Mouse (Mus musculus) liver, adult 2 months (tissue): ENCODE data around the gene Spata13. TPM values are rescaled to one million over a fixed set of nuclear protein-coding genes. Genes with fewer than 3 reads are reported as not detected.
A peak's percentile ranks its signal among the peaks of the same experiment; 100 is the strongest.

Experiments
- DNase-seq: peaks from one replicate; pipeline ENCODE4 v3.0.0-alpha.2; 2011; ENCODE audit warnings: low read depth, low spot score; ENCODE audit errors: extremely low read depth
- H3K27ac ChIP-seq: fragments of 200-500 bp; replicated peaks from 2 replicates; pipeline ENCODE4 v1.5.1; 2012; ENCODE audit warnings: low read depth, mild to moderate bottlenecking, control low read depth, inconsistent platforms, low read length; ENCODE audit not compliant: insufficient read depth
- H3K27me3 ChIP-seq: fragments of 200-500 bp; 2 replicates; pipeline ENCODE4 v1.6.1; 2012; ENCODE audit warnings: mild to moderate bottlenecking, moderate library complexity, low read length, inconsistent platforms; ENCODE audit not compliant: control insufficient read depth, insufficient read depth
- H3K36me3 ChIP-seq: fragments of 200-500 bp; 2 replicates; pipeline ENCODE4 v1.6.1; 2012; ENCODE audit warnings: low read length, inconsistent platforms; ENCODE audit not compliant: control insufficient read depth, insufficient read depth
- H3K4me1 ChIP-seq: fragments of 200-500 bp; 2 replicates; pipeline ENCODE4 v1.6.1; 2011; ENCODE audit warnings: low read length; ENCODE audit not compliant: control insufficient read depth, insufficient read depth
- H3K4me3 ChIP-seq: fragments of 200-500 bp; 2 replicates; pipeline ENCODE4 v1.5.1; 2011; ENCODE audit warnings: low read depth, mild to moderate bottlenecking, control low read depth, low read length, moderate library complexity; ENCODE audit not compliant: insufficient read depth
- H3K79me2 ChIP-seq: fragments of 200-500 bp; 2 replicates; pipeline ENCODE4 v1.6.1; 2012; ENCODE audit warnings: inconsistent platforms, mild to moderate bottlenecking, low read length, moderate library complexity; ENCODE audit not compliant: control insufficient read depth, insufficient read depth
- H3K9ac ChIP-seq: fragments of 200-500 bp; 2 replicates; pipeline ENCODE4 v1.6.1; 2012; ENCODE audit warnings: low read depth, mild to moderate bottlenecking, control low read depth, inconsistent platforms, low read length
- CTCF ChIP-seq: fragments of 200-500 bp; IDR thresholded peaks from 2 replicates; pipeline ENCODE4 v1.5.1; 2011; ENCODE audit warnings: low read depth, low read length, control low read depth
- POLR2A ChIP-seq: fragments of 200-500 bp; IDR thresholded peaks from 2 replicates; pipeline ENCODE4 v1.6.1; 2011; ENCODE audit warnings: low read length, control low read depth; ENCODE audit not compliant: insufficient read depth; ENCODE audit errors: extremely low read depth
- WGBS: fragments of 180-500 bp; shearing (Covaris S2); methylation state at CpG from one replicate; pipeline ENCODE4 v1.1.7; 2018; 5-methylcytosine and 5-hydroxymethylcytosine counted together
- polyA plus RNA-seq: library from polyadenylated mRNA; depleted of rRNA; stranded (reverse); fragments of >200 nt; gene quantifications from 2 replicates; pipeline ENCODE4 v1.2.3, GENCODE M21; 2012
- total RNA-seq: library from RNA; depleted of rRNA; stranded (reverse); fragments of >200 nt; gene quantifications from 2 replicates; pipeline ENCODE4 v1.2.3, GENCODE M21; 2014

Gene Spata13
- total and polyA plus RNA-seq, 2 experiments: 11.9 to 20.6 TPM

GRCm38 (mm10) chr14:60682361-60683023, 48.7 kb downstream of the Spata13 start:
- TF ChIP-seq POLR2A (no peak), CTCF (no peak)
- peaks cover 38% of the 10 kb centered on the region for H3K4me1 ChIP-seq
- peak; percentile 83 for DNase-seq
- peaks cover 15% of the 10 kb centered on the region; the same call in 1 of the 2 replicates for H3K79me2 ChIP-seq
- H3K9ac ChIP-seq: no peak overlapping the region
- H3K36me3 ChIP-seq: no peaks in the 10 kb centered on the region
- no peak overlapping the region for H3K4me3 ChIP-seq
- no peaks in the 10 kb centered on the region for H3K27me3 ChIP-seq
- H3K27ac ChIP-seq: peak overlapping the region; percentile 20
- 10% methylated on average over 12 of the region's 12 CpGs for WGBS

- Histone ChIP-seq H3K79me2 (peaks cover 9% of the 10 kb centered on the region; the same call in 1 of the 2 replicates), H3K9ac (no peak overlapping the region), H3K27ac (no peak overlapping the region), H3K4me1 (peaks cover 38% of the 10 kb centered on the region), H3K4me3 (no peak overlapping the region), H3K27me3 (no peaks in the 10 kb centered on the region), H3K36me3 (no peaks in the 10 kb centered on the region)
- 60% methylated on average over 10 of the region's 10 CpGs for WGBS
- no peak for DNase-seq
- TF ChIP-seq POLR2A: no peak
- TF ChIP-seq CTCF: no peak
These were observed 50.2 kb downstream of the Spata13 start for GRCm38 (mm10) chr14:60683989-60684388.

- no peak for DNase-seq
- TF ChIP-seq POLR2A (no peak), CTCF (no peak)
- Histone ChIP-seq H3K4me1 (peaks cover 32% of the 10 kb centered on the region), H3K4me3 (no peak overlapping the region), H3K27me3 (no peaks in the 10 kb centered on the region), H3K9ac (no peak overlapping the region), H3K36me3 (no peaks in the 10 kb centered on the region; the same call in 1 of the 2 replicates), H3K27ac (no peak overlapping the region), H3K79me2 (peaks cover 14% of the 10 kb centered on the region; the same call in 1 of the 2 replicates)
- 82% methylated on average over 11 of the region's 11 CpGs for WGBS
These were observed 52.9 kb downstream of the Spata13 start for GRCm38 (mm10) chr14:60686733-60687132.

- Histone ChIP-seq H3K36me3 (no peaks in the 10 kb centered on the region; the same call in 1 of the 2 replicates), H3K27me3 (no peaks in the 10 kb centered on the region), H3K79me2 (peaks cover 17% of the 10 kb centered on the region; the same call in 1 of the 2 replicates), H3K4me1 (peaks cover 28% of the 10 kb centered on the region), H3K4me3 (no peak overlapping the region), H3K9ac (no peak overlapping the region), H3K27ac (no peak overlapping the region)
- peak; percentile 36 for DNase-seq
- TF ChIP-seq POLR2A (no peak), CTCF (no peak)
- WGBS: 16% methylated on average over 7 of the region's 7 CpGs
These were observed 53.4 kb downstream of the Spata13 start for GRCm38 (mm10) chr14:60687241-60687640.

GRCm38 (mm10) chr14:60688509-60689205, 54.9 kb downstream of the Spata13 start:
- Histone ChIP-seq H3K4me3 (no peak overlapping the region), H3K9ac (no peak overlapping the region), H3K27ac (no peak overlapping the region), H3K79me2 (peaks cover 17% of the 10 kb centered on the region; the same call in 1 of the 2 replicates), H3K36me3 (peaks cover 2% of the 10 kb centered on the region; the same call in 1 of the 2 replicates), H3K27me3 (no peaks in the 10 kb centered on the region), H3K4me1 (peaks cover 14% of the 10 kb centered on the region)
- DNase-seq: peak; percentile 47
- 41% methylated on average over 7 of the region's 7 CpGs for WGBS
- TF ChIP-seq CTCF: peak; percentile 84
- TF ChIP-seq POLR2A: no peak
